Mouse (Mus musculus) kidney, postnatal 0 days (tissue): ENCODE measurements around the gene Stn1. TPM values are rescaled to one million over a fixed set of nuclear protein-coding genes. Genes with fewer than 3 reads are reported as not detected.

Experiments
- ATAC-seq: fragments of 200-750 bp; cut with Nextera tagmentation; replicated peaks from 2 replicates; pipeline ENCODE4 v1.8.0; 2017; ENCODE audit warnings: low read depth, moderate number of reproducible peaks, moderate TSS enrichment, moderate library complexity; ENCODE audit not compliant: low FRiP score
- DNase-seq: peaks from one replicate; pipeline ENCODE4 v3.0.0-alpha.2; 2016; ENCODE audit warnings: low spot score
- H3K27ac ChIP-seq: fragments of 300-500 bp; sonication (generic); 2 replicates; pipeline ENCODE4 v1.5.1; 2014; ENCODE audit warnings: mild to moderate bottlenecking
- H3K27me3 ChIP-seq: fragments of 300-500 bp; sonication (generic); 2 replicates; pipeline ENCODE4 v1.6.1; 2014; ENCODE audit warnings: low read length, mixed read lengths; ENCODE audit not compliant: insufficient read depth
- H3K36me3 ChIP-seq: fragments of 300-500 bp; sonication (generic); 2 replicates; pipeline ENCODE4 v1.6.1; 2014; ENCODE audit warnings: low read length, mixed read lengths; ENCODE audit not compliant: insufficient read depth
- H3K4me1 ChIP-seq: fragments of 300-500 bp; sonication (generic); replicated peaks from 2 replicates; pipeline ENCODE4 v1.6.1; 2014; ENCODE audit warnings: antibody characterized with exemption, low read length, mixed read lengths; ENCODE audit not compliant: insufficient read depth
- H3K4me2 ChIP-seq: fragments of 300-500 bp; sonication (generic); 2 replicates; pipeline ENCODE4 v1.6.1; 2014; ENCODE audit warnings: mild to moderate bottlenecking, low read length, moderate library complexity, mixed read lengths
- H3K4me3 ChIP-seq: fragments of 300-500 bp; sonication (generic); replicated peaks from 2 replicates; pipeline ENCODE4 v1.5.1; 2014; ENCODE audit warnings: low read depth, low read length
- H3K9ac ChIP-seq: fragments of 300-500 bp; sonication (generic); 2 replicates; pipeline ENCODE4 v1.6.1; 2014; ENCODE audit warnings: low read depth, low read length
- H3K9me3 ChIP-seq: fragments of 300-500 bp; sonication (generic); replicated peaks from 2 replicates; pipeline ENCODE4 v1.6.1; 2016; ENCODE audit warnings: low read length, inconsistent platforms, mixed read lengths
- CTCF ChIP-seq: IDR thresholded peaks from 2 replicates; pipeline ENCODE4 v1.5.1; 2016; ENCODE audit warnings: antibody characterized with exemption, low read depth, mild to moderate bottlenecking, moderate library complexity
- WGBS: fragments of 180-500 bp; shearing (Covaris S2); extraction: QIAGEN DNeasy Blood & Tissue Kit; methylation state at CpG from one replicate; pipeline ENCODE4 v1.1.7; 2014; 5-methylcytosine and 5-hydroxymethylcytosine counted together
- polyA plus RNA-seq: library from polyadenylated mRNA; unstranded; fragments of >200 nt; fragmentation: Nextera tagmentation; extraction: Ambion mirVana; gene quantifications from 2 replicates; pipeline ENCODE4 v1.2.1, GENCODE M21; 2015

The Stn1 gene
- polyA plus RNA-seq, 1 experiment from 2014 or later = 31.5 TPM

DNA sequence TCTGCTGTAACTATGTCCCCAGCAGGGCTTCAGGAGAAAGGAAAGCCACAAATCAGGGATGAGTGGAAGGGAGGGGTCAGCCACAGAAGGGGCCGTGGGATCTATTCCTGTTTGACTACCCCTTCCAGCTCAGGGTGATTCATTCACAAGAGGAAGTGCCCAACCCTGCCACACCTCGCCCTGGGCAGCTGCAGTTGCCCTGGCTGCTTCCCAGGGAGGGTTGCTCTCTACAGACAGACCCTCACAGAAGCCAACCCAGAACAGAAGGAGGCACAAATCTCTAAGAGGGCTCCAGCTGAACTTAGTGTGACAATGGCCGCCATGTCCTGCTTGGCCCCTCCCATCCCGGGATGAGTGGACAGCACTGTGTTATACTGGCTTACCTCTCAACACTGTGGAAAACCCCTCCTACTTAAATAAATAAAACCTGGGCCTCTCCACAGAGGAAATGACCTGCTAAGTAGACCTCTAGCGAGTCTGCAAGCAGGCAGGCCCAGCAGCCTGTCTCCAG lies 28.5 kb downstream of the Stn1 start:
- H3K4me1 ChIP-seq = peaks cover 12% of the 10 kb centered on the region; the same call in 1 of the 2 replicates
- no peak overlapping the region for H3K9ac ChIP-seq
- H3K27ac ChIP-seq = peak overlapping the region; percentile 88
- ATAC-seq (peak; percentile 11; the same call in 1 of the 2 replicates), DNase-seq (peak; percentile 65)
- WGBS = 51% methylated on average over 5 of the region's 5 CpGs
- H3K36me3 ChIP-seq = peaks cover 6% of the 10 kb centered on the region; the same call in 1 of the 2 replicates
- TF ChIP-seq CTCF = no peak
- no peak overlapping the region for H3K4me2 ChIP-seq
- H3K4me3 ChIP-seq = no peak overlapping the region
- no peaks in the 10 kb centered on the region for H3K27me3 ChIP-seq
- H3K9me3 ChIP-seq = no peaks in the 10 kb centered on the region

GRCm38 (mm10) chr19:47508191-47508590 lies 29.1 kb downstream of the Stn1 start:
- H3K9me3 ChIP-seq = no peaks in the 10 kb centered on the region
- 0 out of 2 replicates have a peak overlapping the region, but pooled peaks have one; percentile 18 for H3K4me2 ChIP-seq
- H3K36me3 ChIP-seq = peaks cover 6% of the 10 kb centered on the region; the same call in 1 of the 2 replicates
- WGBS = 49% methylated on average over 3 of the region's 3 CpGs
- DNase-seq (peak; percentile 48), ATAC-seq (no peak)
- H3K27ac ChIP-seq = peak overlapping the region; percentile 88
- TF ChIP-seq CTCF = no peak
- no peaks in the 10 kb centered on the region for H3K27me3 ChIP-seq
- H3K4me1 ChIP-seq = peaks cover 12% of the 10 kb centered on the region; the same call in 1 of the 2 replicates
- no peak overlapping the region for H3K4me3 ChIP-seq
- no peak overlapping the region for H3K9ac ChIP-seq

GRCm38 (mm10) chr19:47507128-47508121 lies 29.9 kb downstream of the Stn1 start:
- peak; percentile 94 for TF ChIP-seq CTCF
- DNase-seq = peak; percentile 92

DNA sequence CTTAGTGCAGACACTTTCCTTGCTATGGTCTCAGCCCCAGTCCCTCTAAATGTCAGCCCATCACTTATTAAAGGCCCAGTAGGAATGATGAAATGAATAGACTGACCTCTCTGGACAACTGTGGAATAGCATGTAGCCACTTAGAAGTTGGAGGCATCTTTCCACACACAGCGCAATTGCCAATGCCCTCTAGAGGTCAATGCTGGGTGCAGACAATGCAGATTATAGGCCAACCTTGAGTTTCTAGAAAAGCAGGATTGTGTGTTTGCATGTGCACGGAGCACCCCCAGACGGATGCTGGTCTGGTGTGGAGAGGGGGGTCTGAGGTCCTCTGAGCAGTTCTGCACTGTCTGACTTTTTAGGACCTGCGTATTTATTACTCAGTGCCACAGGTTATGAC lies 33.7 kb downstream of the Stn1 start:
- H3K4me3 ChIP-seq = no peak overlapping the region
- no peaks in the 10 kb centered on the region for H3K9me3 ChIP-seq
- H3K27me3 ChIP-seq = no peaks in the 10 kb centered on the region
- WGBS = 74% methylated on average over 4 of the region's 4 CpGs
- peaks cover 6% of the 10 kb centered on the region; the same call in 1 of the 2 replicates for H3K36me3 ChIP-seq
- DNase-seq (peak; percentile 82), ATAC-seq (0 out of 2 replicates have a peak, but pooled peaks have one; percentile 30)
- 0 out of 2 replicates have a peak, but pooled peaks cover 7% of the 10 kb centered on the region for H3K4me1 ChIP-seq
- H3K4me2 ChIP-seq = no peak overlapping the region
- peak; percentile 85 for TF ChIP-seq CTCF
- H3K9ac ChIP-seq = no peak overlapping the region
- no peak overlapping the region for H3K27ac ChIP-seq

More at GRCm38 (mm10) chr19:47507128-47508121, 29.9 kb downstream of the Stn1 start:
- Histone ChIP-seq H3K27ac (peak overlapping the region; percentile 88; the same call in 1 of the 2 replicates), H3K9ac (no peak overlapping the region), H3K27me3 (no peaks in the 10 kb centered on the region), H3K4me3 (no peak overlapping the region), H3K9me3 (no peaks in the 10 kb centered on the region), H3K36me3 (peaks cover 6% of the 10 kb centered on the region; the same call in 1 of the 2 replicates), H3K4me1 (peaks cover 12% of the 10 kb centered on the region; the same call in 1 of the 2 replicates), H3K4me2 (0 out of 2 replicates have a peak overlapping the region, but pooled peaks have one; percentile 18)
- ATAC-seq = no peak
- 48% methylated on average over 27 of the region's 27 CpGs for WGBS

GRCm38 (mm10) chr19:47502563-47502962 lies 34.7 kb downstream of the Stn1 start:
- Histone ChIP-seq H3K9ac (no peak overlapping the region), H3K4me1 (no peaks in the 10 kb centered on the region), H3K27me3 (no peaks in the 10 kb centered on the region), H3K27ac (no peak overlapping the region), H3K9me3 (no peaks in the 10 kb centered on the region), H3K4me3 (no peak overlapping the region), H3K4me2 (no peak overlapping the region), H3K36me3 (peaks cover 6% of the 10 kb centered on the region; the same call in 1 of the 2 replicates)
- TF ChIP-seq CTCF = peak; percentile 74
- ATAC-seq (no peak), DNase-seq (peak; percentile 69)
- WGBS = 79% methylated on average over 8 of the region's 8 CpGs

GRCm38 (mm10) chr19:47500389-47501011 lies 36.8 kb downstream of the Stn1 start:
- Histone ChIP-seq H3K27me3 (no peaks in the 10 kb centered on the region), H3K4me3 (no peak overlapping the region), H3K27ac (no peak overlapping the region), H3K4me2 (no peak overlapping the region), H3K9ac (no peak overlapping the region), H3K4me1 (no peaks in the 10 kb centered on the region), H3K36me3 (peaks cover 5% of the 10 kb centered on the region; the same call in 1 of the 2 replicates), H3K9me3 (no peaks in the 10 kb centered on the region)
- no peak for DNase-seq
- ATAC-seq = no peak
- no peak for TF ChIP-seq CTCF
- 71% methylated on average over 11 of the region's 11 CpGs for WGBS
